In genomic region chr9:54478117-54478516, GRCm38 (mm10) we compare ENCODE assay signal across 19 mouse cellular contexts. TPM values are rescaled to one million over a fixed set of nuclear protein-coding genes. Genes with fewer than 3 reads are reported as not detected.
DNase-seq lines count a peak whose midpoint lies in the region; ATAC-seq and TF ChIP-seq lines count a peak whose summit lies in the region.
"Had no signal": no experiment of that assay in that cellular context is flagged by ENCODE, and none has a peak within 500 bp of the region (broad histone marks: within the 10 kb centered on the region; RNA-seq: fewer than 3 reads in every experiment).

No protein-coding gene starts in this region.

- H3K4me2 ChIP-seq in heart, postnatal 0 days (ENCODE audit: low read depth, low read length), result no peak overlapping the region
- H3K4me2 ChIP-seq: embryonic facial prominence, embryonic 12.5 days; forebrain, embryonic 12.5 days; hindbrain, embryonic 15.5 days had no signal

- WGBS in heart, postnatal 0 days, result 65% methylated on average over 3 of the region's 3 CpGs

- H3K36me3 ChIP-seq in heart, postnatal 0 days (replicated peaks; ENCODE audit: control insufficient read depth, insufficient read depth, low read length), result no peaks in the 10 kb centered on the region
- H3K36me3 ChIP-seq: embryonic facial prominence, embryonic 12.5 days; forebrain, embryonic 12.5 days; hindbrain, embryonic 10.5 days had no signal

- peak; percentile 15; the same call in 1 of the 2 replicates for TF ChIP-seq CTCF in heart, postnatal 0 days (IDR thresholded peaks at IDR 0.05; ENCODE audit: low read depth)

- no peaks in the 10 kb centered on the region for H3K4me1 ChIP-seq in heart, postnatal 0 days (ENCODE audit: control insufficient read depth, insufficient read depth)
- H3K4me1 ChIP-seq: embryonic facial prominence, embryonic 12.5 days; forebrain, embryonic 12.5 days; hindbrain, embryonic 10.5 days; hindbrain, embryonic 15.5 days had no signal

- H3K27me3 ChIP-seq in heart, postnatal 0 days (ENCODE audit: control insufficient read depth, insufficient read depth, low read length), result no peaks in the 10 kb centered on the region
- H3K27me3 ChIP-seq: embryonic facial prominence, embryonic 12.5 days; forebrain, embryonic 12.5 days; hindbrain, embryonic 15.5 days had no signal

- no peak overlapping the region for H3K27ac ChIP-seq in heart, postnatal 0 days (ENCODE audit: low read depth)
- H3K27ac ChIP-seq: embryonic facial prominence, embryonic 12.5 days; forebrain, embryonic 12.5 days; hindbrain, embryonic 10.5 days; hindbrain, embryonic 15.5 days had no signal

- DNase-seq in heart, postnatal 0 days (ENCODE audit: low spot score), result no peak
- no peak for DNase-seq in heart, adult 11 months
- DNase-seq in A20 (ENCODE audit: low read depth, low spot score), result peak; percentile 87
- peak; percentile 9 for DNase-seq in ES-CJ7 (ENCODE audit: low read depth, low spot score)
- no peak for DNase-seq in urinary bladder, postnatal 36 days (ENCODE audit: low spot score in 2 of 2)
- no peak for DNase-seq in layer of hippocampus, postnatal 10 days (ENCODE audit: low spot score in 2 of 2)
- DNase-seq: adrenal gland, postnatal 14 days; cerebellum, adult 18-20 months; cerebellum, adult 9-11 months; cerebellum, postnatal 36 days; gastrocnemius, postnatal 14 days had no signal

- no peak overlapping the region for H3K4me3 ChIP-seq in heart, postnatal 0 days (ENCODE audit: low read depth, low read length)
- H3K4me3 ChIP-seq: embryonic facial prominence, embryonic 12.5 days; forebrain, embryonic 12.5 days; hindbrain, embryonic 10.5 days; hindbrain, embryonic 15.5 days had no signal

- no peak for ATAC-seq in heart, postnatal 0 days (ENCODE audit: insufficient read depth, low read depth)
- ATAC-seq in granulocyte monocyte progenitor cell, adult 5-6 weeks (replicated peaks; ENCODE audit: poor library complexity, severe bottlenecking), result peak; percentile 84
- ATAC-seq: activated CD4-positive, CD25-positive, alpha-beta regulatory T cell, adult 4 months; forebrain, embryonic 16.5 days; intestine, embryonic 16.5 days had no signal

- no peak overlapping the region for H3K9ac ChIP-seq in heart, postnatal 0 days (replicated peaks; ENCODE audit: low read depth, low read length)
- H3K9ac ChIP-seq: embryonic facial prominence, embryonic 12.5 days; forebrain, embryonic 12.5 days; hindbrain, embryonic 15.5 days had no signal

- no peaks in the 10 kb centered on the region for H3K9me3 ChIP-seq in heart, postnatal 0 days (replicated peaks; ENCODE audit: control insufficient read depth, low read length)
- H3K9me3 ChIP-seq: embryonic facial prominence, embryonic 12.5 days; forebrain, embryonic 12.5 days; hindbrain, embryonic 10.5 days; hindbrain, embryonic 15.5 days had no signal

- TF ChIP-seq EP300 in heart, postnatal 0 days (IDR thresholded peaks at IDR 0.05; ENCODE audit: low read depth), result no peak

RNA-seq across cellular contexts. Expression of gene Dmxl2, which starts 23.3 kb away (rescaled TPM):
- total RNA-seq in heart, postnatal 0 days (2014; rRNA removed; ENCODE audit: low replicate concordance), result 12.6 and 26.6 TPM in 2 replicates
- 4.4 and 4.8 TPM in 2 replicates for polyA plus RNA-seq in heart, postnatal 0 days (2015; fragmentation: Nextera tagmentation; extraction: Ambion mirVana)
- total RNA-seq in granulocyte monocyte progenitor cell, adult 5-6 weeks (2014; fragmentation: Nextera tagmentation), result 5.8 and 14.4 TPM in 2 replicates
- total RNA-seq in granulocyte monocyte progenitor cell, adult 5-6 weeks (2017), result 8.7 and 9.2 TPM in 2 replicates
- total RNA-seq in layer of hippocampus, postnatal 10 days (2021), result 100 to 1,000 TPM; 199 to 209 TPM

Comparison
In these comparisons a context has a peak if more than half of its experiments do, and no peak if none do; other contexts are left out.
1. DNase-seq: peak in A20 (single experiment) and ES-CJ7 (single experiment); none in heart, postnatal 0 days (single experiment), heart, adult 11 months (single experiment), urinary bladder, postnatal 36 days (0 of 2) and layer of hippocampus, postnatal 10 days (0 of 2).